Mouse (Mus musculus) megakaryocyte, embryonic 14.5 days (primary cell): ENCODE measurements around the gene Ifna1.
"Not testable (repeated sequence)": the region's sequence is repeated elsewhere in the genome, so short reads cannot be mapped to it uniquely, and the experiment has no call there.

Experiments used
- FLI1 ChIP-seq: IDR thresholded peaks from 2 replicates; pipeline ENCODE4 v1.6.1; 2012; ENCODE audit warnings: low read length, inconsistent platforms, mixed read lengths
- GATA1 ChIP-seq: IDR thresholded peaks from 3 replicates; pipeline ENCODE4 v1.6.1; 2012; ENCODE audit warnings: mixed read lengths, low read length, inconsistent platforms, borderline replicate concordance

DNA sequence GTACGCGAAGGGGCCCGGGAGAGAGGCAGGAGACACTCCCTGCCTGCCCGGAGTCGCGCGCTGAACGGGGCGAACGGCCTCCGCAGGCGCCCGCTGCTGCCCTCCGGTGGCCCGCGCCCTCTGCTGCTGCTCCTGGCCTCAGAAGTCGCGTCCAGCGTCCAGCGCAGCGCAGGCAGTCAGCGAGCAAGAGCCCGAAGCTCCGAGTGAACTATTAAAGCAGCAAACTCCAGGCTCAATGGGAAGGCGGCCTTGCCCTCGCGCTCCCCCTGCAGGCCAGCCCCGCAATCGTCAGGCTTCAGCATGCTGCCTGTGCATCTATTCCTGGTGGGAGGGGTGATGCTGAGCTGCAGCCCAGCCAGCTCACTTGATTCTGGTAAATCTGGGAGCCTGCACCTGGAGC lies 46.9 kb upstream of the Ifna1 start, which contains the start of gene Gm13287:
- TF ChIP-seq GATA1, FLI1: not testable (repeated sequence)
